Mouse (Mus musculus): ENCODE data around the gene Spag7. TPM values are rescaled to one million over a fixed set of nuclear protein-coding genes. Genes with fewer than 3 reads are reported as not detected.
A peak's percentile ranks its signal among the peaks of the same experiment; 100 is the strongest.

Gene Spag7
- total RNA-seq (2014; fragmentation: Nextera tagmentation) (61.3 and 88.7 TPM in 2 replicates), total RNA-seq (2017) (59.9 and 60.5 TPM in 2 replicates)

GRCm38 (mm10) chr11:70668771-70669505 lies at the start of gene Spag7:
TSS of gene Spag7 (minus strand) at chr11:70669416.
- ATAC-seq (replicated peaks; ENCODE audit: low FRiP score, low TSS enrichment, poor library complexity, severe bottlenecking), result peak; percentile 87

GRCm38 (mm10) chr11:70718481-70718880 lies 49.3 kb upstream of the Spag7 start:
- no peak for ATAC-seq (replicated peaks; ENCODE audit: low FRiP score, low TSS enrichment, poor library complexity, severe bottlenecking)

GRCm38 (mm10) chr11:70715832-70716231 lies 46.6 kb upstream of the Spag7 start:
- ATAC-seq (replicated peaks; ENCODE audit: low FRiP score, low TSS enrichment, poor library complexity, severe bottlenecking), result no peak

- ATAC-seq (replicated peaks; ENCODE audit: low FRiP score, low TSS enrichment, poor library complexity, severe bottlenecking), result no peak
Observed at GRCm38 (mm10) chr11:70713222-70713621, 44.0 kb upstream of the Spag7 start.

- ATAC-seq (replicated peaks; ENCODE audit: low FRiP score, low TSS enrichment, poor library complexity, severe bottlenecking), result no peak
Observed at GRCm38 (mm10) chr11:70711026-70711425, 41.8 kb upstream of the Spag7 start.

GRCm38 (mm10) chr11:70706127-70706526 lies 36.9 kb upstream of the Spag7 start:
- ATAC-seq (replicated peaks; ENCODE audit: low FRiP score, low TSS enrichment, poor library complexity, severe bottlenecking), result no peak

- no peak for ATAC-seq (replicated peaks; ENCODE audit: low FRiP score, low TSS enrichment, poor library complexity, severe bottlenecking)
Observed at GRCm38 (mm10) chr11:70702781-70703180, 33.6 kb upstream of the Spag7 start.

GRCm38 (mm10) chr11:70701984-70702733 lies 32.9 kb upstream of the Spag7 start:
- no peak for ATAC-seq (replicated peaks; ENCODE audit: low FRiP score, low TSS enrichment, poor library complexity, severe bottlenecking)

GRCm38 (mm10) chr11:70701221-70701955 lies 32.2 kb upstream of the Spag7 start:
- ATAC-seq (replicated peaks; ENCODE audit: low FRiP score, low TSS enrichment, poor library complexity, severe bottlenecking), result no peak

- peak; percentile 40 for ATAC-seq (replicated peaks; ENCODE audit: low FRiP score, low TSS enrichment, poor library complexity, severe bottlenecking)
Observed at GRCm38 (mm10) chr11:70700613-70701012, 31.4 kb upstream of the Spag7 start.

GRCm38 (mm10) chr11:70699722-70700556 lies 30.7 kb upstream of the Spag7 start, which contains the start of the genes Inca1 and Kif1c:
TSS of gene Inca1 (minus strand) at chr11:70700155.
TSS of gene Kif1c (plus strand) at chr11:70700548.
- peak; percentile 98 for ATAC-seq (replicated peaks; ENCODE audit: low FRiP score, low TSS enrichment, poor library complexity, severe bottlenecking)

- no peak for ATAC-seq (replicated peaks; ENCODE audit: low FRiP score, low TSS enrichment, poor library complexity, severe bottlenecking)
Observed at GRCm38 (mm10) chr11:70699051-70699450, 29.8 kb upstream of the Spag7 start.

GRCm38 (mm10) chr11:70697376-70697775 lies 28.2 kb upstream of the Spag7 start:
- ATAC-seq (replicated peaks; ENCODE audit: low FRiP score, low TSS enrichment, poor library complexity, severe bottlenecking), result no peak

GRCm38 (mm10) chr11:70693504-70693903 lies 24.3 kb upstream of the Spag7 start:
- ATAC-seq (replicated peaks; ENCODE audit: low FRiP score, low TSS enrichment, poor library complexity, severe bottlenecking), result no peak

- no peak for ATAC-seq (replicated peaks; ENCODE audit: low FRiP score, low TSS enrichment, poor library complexity, severe bottlenecking)
Observed at GRCm38 (mm10) chr11:70689578-70689977, 20.4 kb upstream of the Spag7 start.

GRCm38 (mm10) chr11:70688372-70688771 lies 19.2 kb upstream of the Spag7 start:
- no peak for ATAC-seq (replicated peaks; ENCODE audit: low FRiP score, low TSS enrichment, poor library complexity, severe bottlenecking)

GRCm38 (mm10) chr11:70687601-70688199 lies 18.5 kb upstream of the Spag7 start, which contains the start of gene Camta2:
TSS of gene Camta2 (minus strand) at chr11:70688105.
- ATAC-seq (replicated peaks; ENCODE audit: low FRiP score, low TSS enrichment, poor library complexity, severe bottlenecking), result peak; percentile 82

- ATAC-seq (replicated peaks; ENCODE audit: low FRiP score, low TSS enrichment, poor library complexity, severe bottlenecking), result peak; percentile 28; the same call in 1 of the 2 replicates
Observed at GRCm38 (mm10) chr11:70686901-70687566, 17.8 kb upstream of the Spag7 start.

All from megakaryocyte-erythroid progenitor cell, adult 5-6 weeks (primary cell).